Mouse (Mus musculus) forebrain, embryonic 10.5 days (tissue): ENCODE measurements around the gene Trmt1. TPM values are rescaled to one million over a fixed set of nuclear protein-coding genes. Genes with fewer than 3 reads are reported as not detected.

Source experiments
- DNase-seq: peaks from one replicate; pipeline ENCODE4 v3.0.0-alpha.2; 2017; ENCODE audit warnings: low spot score; ENCODE audit errors: extremely low spot score
- H3K27ac ChIP-seq: fragments of 300-500 bp; sonication (generic); 2 replicates; pipeline ENCODE4 v1.5.1; 2016; ENCODE audit warnings: mild to moderate bottlenecking
- H3K27me3 ChIP-seq: fragments of 300-500 bp; sonication (generic); 2 replicates; pipeline ENCODE4 v1.6.1; 2016; ENCODE audit warnings: mild to moderate bottlenecking; ENCODE audit not compliant: poor library complexity, severe bottlenecking
- H3K36me3 ChIP-seq: fragments of 300-500 bp; sonication (generic); replicated peaks from 2 replicates; pipeline ENCODE4 v1.6.1; 2016; ENCODE audit warnings: mild to moderate bottlenecking, moderate library complexity
- H3K4me1 ChIP-seq: fragments of 300-500 bp; sonication (generic); 2 replicates; pipeline ENCODE4 v1.6.1; 2016
- H3K4me3 ChIP-seq: fragments of 300-500 bp; sonication (generic); 2 replicates; pipeline ENCODE4 v1.5.1; 2016; ENCODE audit warnings: mild to moderate bottlenecking, moderate library complexity
- H3K9me3 ChIP-seq: fragments of 300-500 bp; sonication (generic); 2 replicates; pipeline ENCODE4 v1.6.1; 2016; ENCODE audit warnings: mild to moderate bottlenecking, moderate library complexity
- WGBS: fragments of 180-500 bp; shearing (Covaris S2); methylation state at CpG from one replicate; pipeline ENCODE4 v1.1.7; 2016; 5-methylcytosine and 5-hydroxymethylcytosine counted together
- polyA plus RNA-seq: library from polyadenylated mRNA; unstranded; fragments of >200 nt; fragmentation: Nextera tagmentation; extraction: Ambion mirVana; gene quantifications from 2 replicates; pipeline ENCODE4 v1.2.1, GENCODE M21; 2016

Trmt1 gene
- polyA plus RNA-seq, 1 experiment from 2014 or later: 68.8 TPM

DNA sequence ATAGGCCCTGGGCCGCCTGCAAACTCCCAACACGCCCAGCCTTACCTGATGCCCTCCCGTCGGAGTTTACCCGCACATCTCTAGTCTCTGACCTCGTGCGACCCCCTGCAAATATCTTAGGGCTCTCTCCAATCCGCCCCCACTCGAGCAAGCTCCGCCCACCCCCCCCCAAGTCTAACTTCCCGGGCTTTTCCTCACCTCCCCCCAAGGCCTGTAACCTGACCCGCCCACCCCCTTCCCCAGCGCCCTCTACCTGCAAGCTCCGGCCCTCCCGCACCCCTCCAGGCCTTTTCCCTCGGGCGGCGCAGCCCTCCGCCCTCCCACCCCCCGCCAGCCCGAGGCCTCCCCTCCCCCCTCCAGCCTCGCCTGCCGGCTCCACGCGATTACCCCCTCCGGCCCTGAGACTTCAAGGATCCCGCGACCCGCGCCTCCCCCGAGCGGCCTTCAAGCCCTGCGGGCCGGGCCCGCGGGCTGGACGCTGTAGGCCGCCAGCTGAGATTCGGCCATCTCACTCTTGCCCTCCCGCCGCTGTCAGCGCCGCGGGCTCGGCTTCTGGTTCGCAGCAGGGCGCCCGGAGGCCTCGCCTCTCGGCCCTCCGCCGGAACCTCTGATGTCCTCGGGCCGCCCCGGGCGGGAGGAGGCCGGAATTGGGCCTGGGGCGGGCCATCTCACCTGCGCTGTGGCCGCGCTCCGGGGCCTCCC, 1.0 kb downstream of the Trmt1 start:
- whole genome bisulfite sequencing: under 1% methylated on average over 62 of the region's 62 CpGs
- peak overlapping the region; percentile 100 for H3K27ac ChIP-seq
- no peaks in the 10 kb centered on the region for H3K27me3 ChIP-seq
- no peaks in the 10 kb centered on the region for H3K9me3 ChIP-seq
- peaks cover 58% of the 10 kb centered on the region for H3K4me1 ChIP-seq
- peaks cover 51% of the 10 kb centered on the region for H3K36me3 ChIP-seq
- DNase-seq: peak; percentile 68
- H3K4me3 ChIP-seq: peak overlapping the region; percentile 99

DNA sequence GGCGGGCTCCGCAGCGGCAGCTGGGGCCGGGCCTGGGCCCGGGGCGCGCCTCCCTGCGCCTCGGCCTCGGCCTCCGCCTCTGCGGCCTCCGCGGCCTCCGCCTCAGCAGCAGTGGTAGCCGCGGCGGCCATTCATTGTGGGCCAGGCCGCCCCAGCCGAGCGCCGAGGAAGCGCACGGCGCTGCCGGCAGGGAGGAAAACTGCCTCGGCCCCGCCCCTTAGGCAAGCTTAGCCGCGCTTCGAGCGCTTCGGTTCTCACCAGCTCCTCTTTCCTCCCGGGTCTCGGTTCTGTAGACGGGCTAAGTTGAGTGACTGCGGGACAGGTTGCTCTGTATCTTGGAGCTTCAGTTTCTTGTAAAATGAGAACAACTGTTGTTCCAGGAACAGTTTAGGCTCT, 1.6 kb downstream of the Trmt1 start, which contains the start of gene Nacc1:
Gene Nacc1, minus strand, starts transcription at position 158 of the 396 bp plus-strand sequence.
- Histone ChIP-seq H3K27ac (peak within 1 kb of the TSS; percentile 100), H3K9me3 (no peaks in the 10 kb centered on the region), H3K4me1 (peaks cover 58% of the 10 kb centered on the region), H3K36me3 (peaks cover 51% of the 10 kb centered on the region), H3K27me3 (no peaks in the 10 kb centered on the region), H3K4me3 (peak within 1 kb of the TSS; percentile 99)
- WGBS: under 1% methylated on average over 37 of the region's 37 CpGs
- peak; percentile 86 for DNase-seq

DNA sequence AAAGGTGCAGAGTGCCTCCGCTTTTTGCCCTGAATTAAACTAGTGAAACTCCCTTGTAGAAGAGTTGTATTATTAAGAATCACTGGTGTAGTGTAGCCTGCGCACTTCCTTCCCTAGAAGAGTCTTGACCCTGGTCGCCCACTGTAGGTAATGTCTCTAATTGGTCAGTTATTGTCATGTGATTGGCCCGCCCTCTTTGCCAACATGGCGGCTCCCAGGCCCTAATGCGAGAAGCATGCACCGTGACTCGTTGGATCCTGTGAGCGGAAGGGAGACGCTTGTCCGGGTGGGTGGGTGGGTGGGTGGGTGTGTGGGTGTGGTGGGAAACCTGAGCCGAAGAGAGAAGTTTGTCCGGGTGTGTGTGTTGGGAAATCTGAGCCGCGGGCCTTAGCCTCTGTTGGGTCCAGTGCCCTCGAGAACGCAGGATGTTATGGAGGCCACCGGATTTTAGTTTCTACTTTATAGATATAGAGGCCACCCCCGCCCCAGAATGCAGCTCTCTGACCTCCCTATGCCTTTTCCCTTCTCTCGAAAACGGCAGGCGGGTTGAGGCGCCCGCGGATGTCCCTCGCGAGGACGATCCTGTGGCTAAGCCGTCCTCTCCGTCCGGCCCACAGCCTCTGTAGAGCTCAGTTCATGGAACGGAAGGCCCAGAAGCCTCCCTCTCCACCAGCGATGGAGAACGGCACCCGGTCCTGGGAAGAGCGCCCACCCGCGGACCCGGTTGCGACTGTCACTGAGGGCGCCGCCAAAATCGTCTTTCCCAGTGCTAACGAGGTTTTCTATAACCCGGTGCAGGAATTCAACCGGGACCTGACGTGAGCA, 3.2 kb downstream of the Trmt1 start:
- DNase-seq: peak; percentile 89
- Histone ChIP-seq H3K4me1 (peaks cover 52% of the 10 kb centered on the region), H3K36me3 (peaks cover 51% of the 10 kb centered on the region), H3K9me3 (no peaks in the 10 kb centered on the region), H3K4me3 (peak overlapping the region; percentile 99), H3K27me3 (no peaks in the 10 kb centered on the region), H3K27ac (peak overlapping the region; percentile 86)
- WGBS: under 1% methylated on average over 47 of the region's 47 CpGs

DNA sequence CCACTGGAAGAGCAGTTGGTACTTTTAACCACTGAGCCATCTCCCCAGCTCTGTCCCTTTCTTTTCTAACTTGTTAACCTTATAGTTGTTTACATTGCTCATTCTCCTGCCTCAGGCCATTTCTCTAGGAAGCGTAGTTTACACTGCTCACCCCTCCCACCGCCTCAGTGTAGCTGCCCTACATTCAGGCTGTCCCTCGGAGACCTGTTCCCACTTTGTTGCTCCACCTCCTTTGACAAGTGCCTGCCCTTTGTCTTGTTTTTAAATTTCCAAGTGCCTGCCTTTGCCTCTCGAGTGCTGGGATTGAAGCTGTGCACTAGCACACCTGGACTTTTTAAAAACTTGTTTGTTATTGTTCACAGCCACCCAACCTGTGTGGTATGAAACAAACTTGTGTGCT, 7.2 kb downstream of the Trmt1 start:
- no peak for DNase-seq
- WGBS: 74% methylated on average over 4 of the region's 4 CpGs
- Histone ChIP-seq H3K4me3 (no peak overlapping the region), H3K9me3 (no peaks in the 10 kb centered on the region), H3K36me3 (peaks cover 75% of the 10 kb centered on the region), H3K4me1 (peaks cover 21% of the 10 kb centered on the region), H3K27ac (no peak overlapping the region), H3K27me3 (no peaks in the 10 kb centered on the region)

DNA sequence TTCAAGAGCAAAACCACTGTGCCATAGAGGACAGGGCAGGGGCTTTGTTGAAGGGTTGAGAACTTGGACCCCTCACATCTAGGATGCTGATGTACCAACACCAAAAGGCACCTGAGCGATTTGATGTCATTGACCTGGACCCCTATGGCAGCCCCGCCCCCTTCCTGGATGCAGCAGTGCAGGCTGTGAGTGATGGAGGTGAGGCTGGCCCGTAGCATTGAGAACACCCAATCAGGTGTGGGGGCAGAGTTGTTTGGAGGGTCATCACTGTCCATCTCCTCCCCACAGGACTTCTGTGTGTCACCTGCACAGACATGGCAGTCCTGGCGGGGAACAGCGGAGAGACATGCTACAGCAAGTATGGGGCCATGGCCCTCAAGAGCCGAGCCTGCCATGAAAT, 9.0 kb downstream of the Trmt1 start:
- H3K36me3 ChIP-seq: peaks cover 93% of the 10 kb centered on the region
- no peak for DNase-seq
- H3K4me1 ChIP-seq: peaks cover 11% of the 10 kb centered on the region
- no peak overlapping the region for H3K4me3 ChIP-seq
- H3K27me3 ChIP-seq: peaks cover 10% of the 10 kb centered on the region
- no peak overlapping the region for H3K27ac ChIP-seq
- 90% methylated on average over 6 of the region's 6 CpGs for WGBS
- no peaks in the 10 kb centered on the region for H3K9me3 ChIP-seq

DNA sequence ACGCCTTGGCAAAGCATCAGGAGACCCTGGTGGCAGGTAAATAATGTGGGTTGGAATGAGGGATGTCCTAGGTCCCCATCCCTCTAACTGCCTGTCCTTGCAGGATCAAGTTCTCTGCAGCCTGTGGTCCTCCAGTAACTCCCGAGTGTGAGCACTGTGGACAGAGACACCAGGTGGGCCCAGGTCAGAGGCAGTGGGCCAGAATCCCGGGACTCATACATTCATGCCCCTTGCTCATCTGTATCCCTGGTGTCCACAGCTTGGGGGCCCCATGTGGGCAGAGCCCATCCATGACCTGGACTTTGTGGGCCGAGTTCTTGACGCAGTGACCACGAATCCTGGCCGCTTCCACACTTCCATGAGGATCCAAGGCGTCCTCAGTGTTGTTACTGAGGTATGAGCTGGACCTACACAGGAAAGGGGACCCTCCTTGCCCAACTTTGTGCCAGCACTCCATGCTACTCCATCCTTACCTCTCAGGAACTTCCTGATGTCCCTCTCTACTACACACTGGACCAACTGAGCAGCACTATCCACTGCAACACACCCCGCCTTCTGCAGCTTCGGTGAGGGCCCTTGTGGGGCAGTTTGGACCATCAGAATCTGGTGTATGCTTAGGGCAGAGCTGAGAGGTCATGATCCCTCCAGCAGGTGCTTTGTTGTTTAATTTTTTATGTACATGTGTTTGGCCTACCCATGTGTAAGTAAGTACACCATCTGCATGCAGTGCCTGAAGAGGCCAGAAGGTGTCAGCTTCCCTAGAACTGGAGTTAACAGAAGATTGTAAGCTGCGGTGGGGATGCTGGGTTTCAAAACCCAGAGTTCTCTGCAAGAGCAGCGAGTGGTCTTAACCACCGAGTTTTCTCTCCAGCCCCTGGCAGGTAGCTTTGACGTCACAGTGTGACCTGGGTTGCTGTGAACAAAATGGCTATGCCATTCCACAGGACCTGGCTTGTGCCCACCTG, 11.3 kb downstream of the Trmt1 start:
- WGBS: 91% methylated on average over 14 of the region's 14 CpGs
- no peak for DNase-seq
- H3K36me3 ChIP-seq: peaks cover 78% of the 10 kb centered on the region
- H3K4me3 ChIP-seq: no peak overlapping the region
- no peaks in the 10 kb centered on the region for H3K9me3 ChIP-seq
- no peak overlapping the region for H3K27ac ChIP-seq
- H3K4me1 ChIP-seq: peaks cover 17% of the 10 kb centered on the region
- peaks cover 33% of the 10 kb centered on the region for H3K27me3 ChIP-seq

DNA sequence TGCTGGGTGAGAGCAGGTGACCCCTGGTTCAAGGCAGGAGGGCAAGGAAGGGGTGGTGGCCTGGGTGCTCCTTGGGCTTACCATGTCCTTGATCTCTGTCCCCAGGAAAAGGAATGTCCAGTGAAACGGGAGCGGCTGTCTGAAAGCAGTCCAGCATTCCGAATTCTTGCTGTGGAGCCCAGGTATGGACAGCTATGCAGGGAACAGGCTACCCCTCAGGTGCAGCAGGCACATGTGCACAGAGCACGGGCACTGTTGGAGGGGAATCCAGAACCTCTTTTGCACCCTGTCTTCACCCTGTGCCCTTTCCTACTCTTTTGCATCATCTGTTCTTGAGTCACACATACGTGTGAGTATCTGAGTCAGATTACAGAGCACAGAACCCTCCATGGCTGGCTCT, 12.2 kb downstream of the Trmt1 start:
- Histone ChIP-seq H3K36me3 (peaks cover 69% of the 10 kb centered on the region), H3K4me1 (peaks cover 17% of the 10 kb centered on the region), H3K27ac (no peak overlapping the region), H3K9me3 (no peaks in the 10 kb centered on the region), H3K4me3 (no peak overlapping the region), H3K27me3 (peaks cover 41% of the 10 kb centered on the region)
- WGBS: 93% methylated on average over 5 of the region's 5 CpGs
- DNase-seq: no peak

DNA sequence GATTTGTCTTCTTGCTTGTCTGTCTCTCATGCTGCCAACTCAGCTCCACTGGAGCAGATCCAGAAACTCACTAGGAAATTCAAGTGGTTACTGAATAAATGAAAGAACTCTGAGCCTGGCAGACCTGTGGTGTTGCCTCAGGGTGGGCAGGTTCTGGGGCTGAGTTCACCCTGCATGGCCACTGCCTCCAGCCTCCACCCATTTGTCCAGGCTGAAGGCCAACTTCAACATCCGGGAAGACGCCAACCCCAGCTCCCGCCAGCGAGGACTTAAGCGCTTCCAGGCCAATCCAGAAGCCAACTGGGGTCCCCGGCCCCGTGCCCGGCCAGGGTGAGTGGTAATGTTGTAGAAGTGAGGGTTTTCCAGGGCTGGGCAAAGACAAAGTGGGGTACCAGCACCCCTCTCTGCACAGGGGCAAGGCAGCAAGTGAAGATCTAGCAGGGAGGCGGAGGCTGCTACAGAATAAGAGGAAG, 12.9 kb downstream of the Trmt1 start:
- H3K9me3 ChIP-seq: no peaks in the 10 kb centered on the region
- peaks cover 22% of the 10 kb centered on the region for H3K4me1 ChIP-seq
- WGBS: 95% methylated on average over 9 of the region's 9 CpGs
- H3K36me3 ChIP-seq: peaks cover 63% of the 10 kb centered on the region
- H3K4me3 ChIP-seq: no peak overlapping the region
- peaks cover 48% of the 10 kb centered on the region for H3K27me3 ChIP-seq
- H3K27ac ChIP-seq: no peak overlapping the region
- no peak for DNase-seq

DNA sequence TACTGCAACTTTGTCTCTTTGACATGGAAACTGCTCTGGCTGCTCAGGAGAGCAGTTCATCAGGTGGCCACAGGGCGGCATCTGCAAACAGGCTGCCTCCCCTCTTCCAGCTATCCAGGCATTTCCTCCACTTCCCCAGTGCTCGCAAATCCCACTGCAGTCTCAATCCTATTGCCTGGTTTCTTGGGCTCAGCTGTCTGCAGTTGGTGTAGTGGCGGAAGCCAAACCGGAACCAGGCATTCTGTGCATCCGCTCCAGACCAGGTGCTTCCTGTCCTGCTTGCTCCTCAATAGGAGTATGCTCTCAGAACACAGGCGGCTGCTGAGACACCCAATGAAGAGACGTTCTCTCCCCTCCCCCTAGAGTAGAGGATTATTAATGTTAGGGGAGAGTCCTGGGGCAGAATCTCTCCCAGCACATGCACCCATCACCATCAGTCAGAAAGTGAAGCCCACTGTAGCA, 13.8 kb downstream of the Trmt1 start:
- Histone ChIP-seq H3K4me3 (peak overlapping the region; percentile 9; the same call in 1 of the 2 replicates), H3K27me3 (peaks cover 57% of the 10 kb centered on the region), H3K9me3 (no peaks in the 10 kb centered on the region), H3K27ac (0 out of 2 replicates have a peak overlapping the region, but pooled peaks have one; percentile 33), H3K36me3 (peaks cover 53% of the 10 kb centered on the region), H3K4me1 (peaks cover 31% of the 10 kb centered on the region)
- 63% methylated on average over 7 of the region's 7 CpGs for WGBS
- DNase-seq: peak; percentile 47

DNA sequence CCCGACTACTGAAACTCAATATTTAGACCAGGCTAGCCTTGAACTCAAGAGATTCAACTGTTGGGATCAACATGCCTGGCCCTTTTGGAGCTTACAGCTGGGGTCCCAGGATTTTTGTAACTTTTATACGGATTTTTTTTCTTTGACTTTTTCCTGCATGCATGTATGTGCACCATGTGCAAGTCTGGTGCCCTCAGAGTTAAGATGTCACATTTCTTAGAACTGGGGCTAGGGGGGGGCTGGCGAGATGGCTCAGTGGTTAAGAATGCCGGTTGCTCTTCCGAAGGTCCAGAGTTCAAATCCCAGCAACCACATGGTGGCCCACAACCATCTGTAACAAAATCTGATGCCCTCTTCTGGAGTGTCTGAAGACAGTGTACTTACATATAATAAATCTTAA, 14.4 kb downstream of the Trmt1 start:
- Histone ChIP-seq H3K27ac (no peak overlapping the region), H3K9me3 (no peaks in the 10 kb centered on the region), H3K4me1 (peaks cover 37% of the 10 kb centered on the region), H3K36me3 (peaks cover 47% of the 10 kb centered on the region), H3K4me3 (no peak overlapping the region), H3K27me3 (peaks cover 64% of the 10 kb centered on the region)
- WGBS: 87% methylated on average over 5 of the region's 5 CpGs
- DNase-seq: no peak

DNA sequence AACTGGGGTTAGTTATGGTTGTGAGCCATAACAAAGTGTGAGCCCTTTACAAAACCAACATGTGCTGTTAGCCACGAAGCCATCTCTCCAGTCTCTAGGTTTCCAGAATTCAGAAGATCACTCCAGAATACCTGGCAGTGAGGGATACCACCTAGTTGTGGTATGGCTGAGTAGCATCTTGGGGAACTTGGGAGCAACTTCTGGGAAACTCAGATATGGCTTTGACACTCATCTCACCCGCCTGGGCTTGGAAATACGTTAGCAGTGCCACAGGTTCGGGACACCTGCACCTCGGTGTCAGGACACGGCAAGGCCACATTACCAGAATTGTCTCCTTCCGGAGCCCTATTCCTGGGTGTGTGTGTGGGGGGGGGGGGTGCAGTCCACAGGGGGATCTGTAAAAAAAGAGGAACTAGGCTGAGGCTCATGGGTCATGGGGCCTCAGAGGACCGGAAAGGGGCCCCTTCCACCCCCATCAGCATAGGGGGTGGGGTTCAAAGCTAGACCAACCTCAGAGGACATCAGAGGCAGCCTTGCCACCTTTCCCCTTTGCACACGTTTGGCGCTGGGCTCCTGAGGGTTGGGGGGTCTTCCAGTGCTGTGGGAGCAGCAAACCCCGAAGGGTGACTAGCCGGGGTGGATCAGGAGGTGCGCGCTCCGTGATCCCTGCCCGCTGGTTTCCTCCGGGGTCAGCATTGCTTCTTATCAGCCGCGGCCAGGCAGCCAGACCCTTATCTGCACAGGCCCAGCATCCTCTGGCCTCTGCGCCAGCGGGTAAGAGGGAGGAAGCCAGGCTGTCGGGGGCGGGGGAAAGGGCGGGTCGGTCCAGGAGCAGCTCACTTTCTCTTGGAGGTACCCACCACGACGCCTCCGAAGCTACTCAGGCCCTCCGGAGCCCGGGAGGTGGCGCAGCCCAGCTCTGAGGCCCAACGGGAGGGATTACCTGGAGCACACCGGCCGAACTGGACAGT, 15.1 kb downstream of the Trmt1 start, which contains the start of gene Lyl1:
Gene Lyl1, plus strand, starts transcription at position 517 of the 971 bp plus-strand sequence.
- Histone ChIP-seq H3K27me3 (peaks cover 71% of the 10 kb centered on the region), H3K36me3 (peaks cover 40% of the 10 kb centered on the region), H3K4me3 (peak within 1 kb of the TSS; percentile 38), H3K9me3 (no peaks in the 10 kb centered on the region), H3K4me1 (peaks cover 40% of the 10 kb centered on the region), H3K27ac (peak within 1 kb of the TSS; percentile 72)
- 11% methylated on average over 34 of the region's 34 CpGs for whole genome bisulfite sequencing
- peak; percentile 53 for DNase-seq
